Mouse (Mus musculus) stomach, embryonic 16.5 days (tissue): ENCODE data around the gene 2610028H24Rik. TPM values are rescaled to one million over a fixed set of nuclear protein-coding genes. Genes with fewer than 3 reads are reported as not detected.
A peak's percentile ranks its signal among the peaks of the same experiment; 100 is the strongest.

Experiments used
- ATAC-seq: fragments of 200-750 bp; cut with Nextera tagmentation; 2 replicates; pipeline ENCODE4 v1.8.0; 2017; ENCODE audit warnings: moderate number of reproducible peaks, moderate TSS enrichment; ENCODE audit not compliant: insufficient read depth, low FRiP score
- H3K27ac ChIP-seq: fragments of 300-500 bp; sonication (generic); 2 replicates; pipeline ENCODE4 v1.5.1; 2014; ENCODE audit warnings: low read length
- H3K27me3 ChIP-seq: fragments of 300-500 bp; sonication (generic); 2 replicates; pipeline ENCODE4 v1.6.1; 2014; ENCODE audit warnings: low read length, control low read depth, mixed read lengths; ENCODE audit not compliant: control insufficient read depth, insufficient read depth
- H3K36me3 ChIP-seq: fragments of 300-500 bp; sonication (generic); 2 replicates; pipeline ENCODE4 v1.6.1; 2014; ENCODE audit warnings: low read length; ENCODE audit not compliant: control insufficient read depth, insufficient read depth
- H3K4me1 ChIP-seq: fragments of 300-500 bp; sonication (generic); 2 replicates; pipeline ENCODE4 v1.6.1; 2014; ENCODE audit warnings: low read length, control low read depth, mixed read lengths; ENCODE audit not compliant: control insufficient read depth, insufficient read depth
- H3K4me2 ChIP-seq: fragments of 300-500 bp; sonication (generic); 2 replicates; pipeline ENCODE4 v1.6.1; 2014; ENCODE audit warnings: low read depth, low read length, mixed read lengths
- H3K4me3 ChIP-seq: fragments of 300-500 bp; sonication (generic); replicated peaks from 2 replicates; pipeline ENCODE4 v1.5.1; 2014; ENCODE audit warnings: mild to moderate bottlenecking, low read length
- H3K9ac ChIP-seq: fragments of 300-500 bp; sonication (generic); 2 replicates; pipeline ENCODE4 v1.6.1; 2014; ENCODE audit warnings: low read length
- H3K9me3 ChIP-seq: fragments of 300-500 bp; sonication (generic); replicated peaks from 2 replicates; pipeline ENCODE4 v1.6.1; 2016; ENCODE audit warnings: low read length, control low read depth; ENCODE audit not compliant: control insufficient read depth
- WGBS: fragments of 180-500 bp; shearing (Covaris S2); extraction: QIAGEN DNeasy Blood & Tissue Kit; methylation state at CpG from one replicate; pipeline ENCODE4 v1.1.7; 2014; 5-methylcytosine and 5-hydroxymethylcytosine counted together
- polyA plus RNA-seq: library from polyadenylated mRNA; unstranded; fragments of >200 nt; fragmentation: Nextera tagmentation; extraction: Ambion mirVana; gene quantifications from 2 replicates; pipeline ENCODE4 v1.2.1, GENCODE M21; 2015

The 2610028H24Rik gene
- polyA plus RNA-seq, 1 experiment from 2014 or later, result 0.25 TPM

DNA sequence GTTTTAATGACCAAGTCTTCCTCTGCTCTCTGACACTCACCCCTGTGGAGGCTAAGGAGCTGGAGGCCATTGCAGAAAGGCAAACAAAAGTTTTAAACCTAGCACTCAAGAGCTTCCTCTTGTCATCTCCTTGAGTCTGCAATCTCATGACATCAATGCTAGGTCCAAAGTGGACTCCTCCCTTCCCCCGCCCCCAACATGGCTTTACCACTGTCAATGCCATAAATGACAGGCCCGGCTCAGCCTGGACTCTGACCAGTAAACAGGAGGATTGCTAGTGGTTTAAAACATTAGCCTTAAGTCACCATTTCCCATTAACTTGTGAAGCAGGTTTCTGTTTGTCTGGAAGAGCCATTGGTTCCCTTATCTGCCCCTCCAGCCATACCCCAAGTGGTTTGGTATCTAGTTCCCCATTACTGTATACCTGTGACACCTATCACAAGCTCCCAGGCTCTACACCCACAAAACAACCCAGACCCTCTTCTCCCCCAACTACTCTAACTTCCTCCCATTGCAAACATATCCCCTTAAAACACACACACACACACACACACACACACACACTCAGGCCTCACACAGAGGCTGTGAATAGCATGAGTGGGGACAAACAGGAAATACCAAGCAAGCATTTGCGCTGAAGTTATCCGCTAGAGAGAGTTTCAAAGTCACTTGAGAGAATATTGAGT lies 2.7 kb upstream of the 2610028H24Rik start:
- no peak overlapping the region for H3K4me3 ChIP-seq
- H3K27me3 ChIP-seq, result no peaks in the 10 kb centered on the region
- H3K9ac ChIP-seq, result no peak overlapping the region
- H3K9me3 ChIP-seq, result no peaks in the 10 kb centered on the region
- no peaks in the 10 kb centered on the region for H3K36me3 ChIP-seq
- H3K4me2 ChIP-seq, result no peak overlapping the region
- no peak overlapping the region for H3K27ac ChIP-seq
- ATAC-seq, result no peak
- 65% methylated on average over 4 of the region's 4 CpGs for WGBS
- H3K4me1 ChIP-seq, result peaks cover 16% of the 10 kb centered on the region

DNA sequence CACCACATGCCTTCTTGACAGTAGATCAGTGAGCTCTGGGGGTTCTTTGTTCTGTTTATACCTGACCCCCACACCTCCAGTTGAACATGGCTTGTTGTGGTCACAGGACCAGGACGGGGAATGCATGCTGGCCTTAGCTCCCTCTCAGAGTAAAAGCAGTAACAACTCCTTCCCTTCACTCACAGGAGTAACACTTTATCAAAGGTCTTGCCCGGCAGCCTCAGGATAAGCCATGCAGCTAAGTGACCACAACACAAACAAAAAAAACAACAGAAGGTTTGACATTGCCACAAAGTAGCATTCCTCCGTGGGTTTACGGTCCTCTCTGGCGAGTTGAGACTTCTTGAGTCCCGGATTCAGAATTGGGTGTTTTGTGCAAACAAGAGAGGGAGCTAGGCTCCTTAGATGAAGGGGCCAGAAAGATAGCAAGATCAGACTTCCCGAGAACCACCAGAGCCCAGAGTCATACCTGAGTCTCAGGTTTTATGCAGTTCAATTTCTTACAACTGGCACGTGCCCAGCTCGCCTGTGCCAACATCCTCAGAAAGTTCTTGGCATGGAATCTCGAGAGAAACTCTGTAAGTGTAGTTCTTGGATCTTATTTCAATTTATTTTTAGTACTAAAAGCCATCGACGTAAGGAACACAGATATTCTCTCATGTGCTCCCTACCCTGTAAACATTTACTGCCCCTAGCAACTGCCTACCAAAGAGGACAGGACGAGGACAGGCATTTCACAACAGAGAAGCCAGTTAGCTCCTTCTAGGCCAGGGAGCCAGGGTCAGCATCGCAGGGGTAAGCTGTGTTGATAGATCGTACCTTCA lies 1.3 kb upstream of the 2610028H24Rik start:
- Histone ChIP-seq H3K9ac (no peak overlapping the region), H3K27me3 (no peaks in the 10 kb centered on the region), H3K36me3 (no peaks in the 10 kb centered on the region), H3K9me3 (no peaks in the 10 kb centered on the region), H3K4me3 (no peak overlapping the region), H3K4me2 (no peak overlapping the region), H3K4me1 (peaks cover 10% of the 10 kb centered on the region), H3K27ac (no peak overlapping the region)
- 70% methylated on average over 15 of the region's 15 CpGs for WGBS
- no peak for ATAC-seq

DNA sequence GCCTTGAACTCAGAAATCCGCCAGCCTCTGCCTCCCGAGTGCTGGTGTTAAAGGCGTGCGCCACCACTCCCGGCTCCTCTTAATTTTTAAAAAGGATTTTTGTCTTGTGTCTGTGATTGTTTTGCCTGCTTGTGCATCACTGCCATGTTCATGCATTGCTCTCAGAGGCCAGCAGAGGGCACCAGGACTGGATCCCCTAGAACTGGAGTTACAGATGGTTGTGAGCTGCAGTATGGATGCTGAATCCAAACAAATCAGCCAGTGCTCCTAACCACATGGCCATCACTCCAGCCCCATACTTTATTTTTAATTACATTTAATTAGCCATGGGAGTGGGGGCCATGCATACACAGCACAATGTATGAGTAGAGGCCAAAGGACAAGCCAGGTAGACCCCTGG lies 6.4 kb downstream of the 2610028H24Rik start:
- Histone ChIP-seq H3K4me1 (no peaks in the 10 kb centered on the region), H3K36me3 (no peaks in the 10 kb centered on the region), H3K9ac (no peak overlapping the region), H3K4me2 (no peak overlapping the region), H3K27ac (no peak overlapping the region), H3K9me3 (0 out of 2 replicates have a peak, but pooled peaks cover 4% of the 10 kb centered on the region), H3K27me3 (no peaks in the 10 kb centered on the region), H3K4me3 (no peak overlapping the region)
- WGBS, result 62% methylated on average over 5 of the region's 5 CpGs
- no peak for ATAC-seq

DNA sequence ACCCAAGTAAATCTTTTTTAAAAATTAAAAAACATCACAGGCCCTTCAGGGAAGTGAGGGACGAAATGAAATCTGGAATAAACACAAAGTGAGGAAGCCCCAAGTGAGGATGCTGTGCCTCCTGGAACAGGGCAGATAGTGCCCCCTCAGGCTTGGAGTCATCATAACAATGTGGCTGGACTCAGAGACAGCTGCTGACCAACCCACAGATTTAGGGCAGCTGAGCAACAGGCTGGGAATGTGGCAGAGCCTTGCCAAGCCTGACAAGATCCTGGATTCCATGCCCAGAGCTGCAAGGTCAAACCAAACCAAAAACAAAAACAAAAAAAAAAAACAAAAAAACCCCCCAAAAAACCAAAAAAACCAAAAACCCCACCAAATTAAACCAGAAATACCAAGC lies 12.4 kb downstream of the 2610028H24Rik start:
- 82% methylated on average over 1 of the region's 1 CpGs for WGBS
- Histone ChIP-seq H3K36me3 (no peaks in the 10 kb centered on the region), H3K4me3 (no peak overlapping the region), H3K9me3 (0 out of 2 replicates have a peak, but pooled peaks cover 4% of the 10 kb centered on the region), H3K9ac (no peak overlapping the region), H3K4me1 (no peaks in the 10 kb centered on the region), H3K27ac (no peak overlapping the region), H3K4me2 (no peak overlapping the region), H3K27me3 (no peaks in the 10 kb centered on the region)
- ATAC-seq, result no peak

DNA sequence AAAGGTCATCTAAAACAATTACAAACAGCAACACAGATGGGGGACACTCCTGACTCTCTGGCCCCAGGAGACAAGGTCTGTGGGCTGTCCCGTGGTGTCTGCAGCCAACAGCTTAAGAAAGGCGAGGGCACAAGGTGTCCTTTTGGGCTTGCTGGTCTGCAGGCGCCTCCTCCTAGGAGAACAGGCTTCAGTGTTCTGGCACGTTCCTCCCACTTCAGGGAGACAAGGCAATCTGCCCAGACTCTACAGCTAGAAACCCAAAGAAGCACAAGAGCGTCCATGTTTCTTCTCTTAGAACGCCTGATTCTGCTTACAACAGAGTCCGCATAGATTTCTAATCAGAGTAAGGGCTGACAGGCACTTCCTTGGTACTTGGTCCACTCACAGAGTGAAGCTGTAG lies 13.4 kb downstream of the 2610028H24Rik start:
- Histone ChIP-seq H3K4me1 (no peaks in the 10 kb centered on the region), H3K27me3 (no peaks in the 10 kb centered on the region), H3K9me3 (0 out of 2 replicates have a peak, but pooled peaks cover 4% of the 10 kb centered on the region), H3K9ac (no peak overlapping the region), H3K27ac (no peak overlapping the region), H3K4me2 (no peak overlapping the region), H3K36me3 (no peaks in the 10 kb centered on the region), H3K4me3 (no peak overlapping the region)
- ATAC-seq, result no peak
- WGBS, result 87% methylated on average over 7 of the region's 7 CpGs

DNA sequence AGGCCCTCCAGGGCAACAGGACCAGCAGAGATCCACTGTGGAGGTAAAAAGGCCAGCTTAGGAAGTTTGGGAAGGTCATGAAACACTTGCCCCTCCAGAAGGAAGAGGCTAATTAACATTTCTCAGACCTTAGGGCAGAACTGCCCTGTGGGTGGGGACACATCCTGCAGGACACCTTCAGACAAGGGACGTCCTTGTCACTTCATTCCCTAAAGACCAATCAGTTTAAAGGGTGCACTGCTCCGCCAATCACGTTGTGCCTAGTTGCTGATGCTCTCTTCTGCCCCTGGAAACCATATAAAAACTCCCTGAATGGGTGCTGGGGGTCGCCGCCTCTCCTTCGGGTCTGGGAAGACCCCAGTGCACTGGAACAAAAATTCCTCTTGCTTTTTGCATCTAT lies 13.8 kb downstream of the 2610028H24Rik start:
- ATAC-seq, result no peak

DNA sequence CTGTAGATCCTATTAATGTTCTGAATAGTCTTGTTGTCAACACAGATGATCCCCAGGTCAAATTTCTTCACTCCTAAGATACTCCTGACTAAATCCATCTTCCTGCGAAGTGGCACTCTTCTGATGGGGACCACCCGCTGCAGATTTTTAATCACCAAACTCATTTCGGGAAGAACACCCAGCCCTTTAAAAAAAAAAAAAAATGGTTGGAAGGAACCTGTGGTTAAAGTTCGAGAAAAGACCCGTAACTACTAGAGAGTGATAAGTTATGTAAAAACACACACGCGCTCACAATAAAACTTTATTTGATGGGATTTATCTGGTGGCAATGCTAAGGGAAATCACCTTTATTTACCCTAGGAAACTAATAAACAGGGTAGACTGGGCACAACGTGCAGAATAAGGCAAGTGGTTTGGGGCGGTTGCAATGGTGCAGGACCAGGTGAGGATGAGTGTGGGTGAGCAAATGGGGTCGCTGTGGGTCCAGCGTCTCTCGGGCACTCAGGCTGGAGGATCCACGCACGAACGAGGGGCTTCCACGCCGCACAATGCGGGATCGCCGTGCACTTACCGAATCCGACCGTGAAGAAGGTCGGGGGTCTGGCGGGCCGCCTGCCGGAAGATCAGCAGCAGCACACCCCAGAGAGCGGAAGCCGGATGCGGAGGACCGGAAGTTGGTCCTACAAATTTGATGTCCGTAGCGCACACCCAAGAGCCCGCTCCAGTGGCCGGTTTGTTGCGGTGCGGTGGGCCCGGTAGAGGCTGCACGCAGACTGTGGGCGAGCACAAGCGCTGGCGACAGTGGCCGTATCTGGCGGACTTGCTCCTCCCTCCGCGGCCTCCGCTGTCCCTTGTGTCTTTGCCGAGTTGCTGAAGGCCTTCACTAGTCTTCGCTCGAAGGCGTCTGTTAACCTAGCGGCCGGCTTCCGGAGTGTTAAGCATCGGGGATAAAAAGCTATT lies 19.6 kb downstream of the 2610028H24Rik start, which contains the start of the genes Mcm3ap and Ybey:
Mcm3ap (plus strand) TSS at position 725 of the 960 bp plus-strand sequence.
Ybey (minus strand) TSS at position 912 of the 960 bp plus-strand sequence.
- peak; percentile 93 for ATAC-seq
- WGBS, result 1% methylated on average over 55 of the region's 55 CpGs
- Histone ChIP-seq H3K4me2 (peak within 1 kb of the TSS; percentile 76), H3K4me1 (peaks cover 2% of the 10 kb centered on the region; the same call in 1 of the 2 replicates), H3K27ac (peak within 1 kb of the TSS; percentile 71), H3K27me3 (no peaks in the 10 kb centered on the region), H3K9me3 (no peaks in the 10 kb centered on the region), H3K36me3 (peaks cover 5% of the 10 kb centered on the region), H3K9ac (peak within 1 kb of the TSS; percentile 95), H3K4me3 (peak within 1 kb of the TSS; percentile 91)

More for the DNA sequence above, 13.8 kb downstream of the 2610028H24Rik start:
- no peak overlapping the region for H3K9ac ChIP-seq
- H3K27ac ChIP-seq, result no peak overlapping the region
- H3K4me2 ChIP-seq, result no peak overlapping the region
- WGBS, result 89% methylated on average over 6 of the region's 6 CpGs
- H3K9me3 ChIP-seq, result 0 out of 2 replicates have a peak, but pooled peaks cover 4% of the 10 kb centered on the region
- no peaks in the 10 kb centered on the region for H3K36me3 ChIP-seq
- peaks cover 1% of the 10 kb centered on the region; the same call in 1 of the 2 replicates for H3K4me1 ChIP-seq
- no peak overlapping the region for H3K4me3 ChIP-seq
- no peaks in the 10 kb centered on the region for H3K27me3 ChIP-seq

DNA sequence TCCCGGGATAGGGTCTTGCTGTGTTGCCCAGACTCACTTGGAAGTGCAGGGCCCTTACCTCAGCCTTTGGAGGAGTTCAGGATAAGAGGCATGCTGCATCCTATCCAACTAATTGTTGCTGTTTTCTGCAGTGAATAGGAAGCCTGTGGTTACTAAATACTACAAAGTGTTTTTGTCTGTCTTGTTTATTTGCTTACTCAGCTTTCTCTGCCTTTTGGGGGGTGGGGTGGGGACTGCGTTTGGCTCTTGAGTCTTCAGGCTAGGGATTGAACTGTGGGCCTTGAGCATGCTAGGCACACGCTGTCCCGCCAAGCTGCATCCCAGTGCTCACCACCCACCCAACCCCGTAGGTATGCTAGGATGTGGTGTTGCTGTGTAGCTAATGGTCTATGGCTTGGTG lies 24.9 kb downstream of the 2610028H24Rik start:
- Histone ChIP-seq H3K9ac (no peak overlapping the region), H3K4me3 (no peak overlapping the region), H3K4me1 (no peaks in the 10 kb centered on the region), H3K9me3 (no peaks in the 10 kb centered on the region), H3K36me3 (peaks cover 18% of the 10 kb centered on the region), H3K27ac (no peak overlapping the region), H3K4me2 (no peak overlapping the region), H3K27me3 (no peaks in the 10 kb centered on the region)
- WGBS, result 83% methylated on average over 5 of the region's 5 CpGs
- no peak for ATAC-seq
